Mouse (Mus musculus) liver, embryonic 12.5 days (tissue): ENCODE measurements at regions not wholly inside any gene's neighbourhood (a gene's known extent, or its start where the extent isn't known, plus 50 kb on each side); places are given as distances from the start of the nearest gene placed in this dataset.

Experiments used
- ATAC-seq: fragments of 200-750 bp; cut with Nextera tagmentation; 2 replicates; pipeline ENCODE4 v1.8.0; 2017; ENCODE audit warnings: moderate number of reproducible peaks, mild to moderate bottlenecking, moderate library complexity
- H3K27ac ChIP-seq: fragments of 300-500 bp; sonication (generic); 2 replicates; pipeline ENCODE4 v1.5.1; 2016; ENCODE audit warnings: mild to moderate bottlenecking
- H3K27me3 ChIP-seq: fragments of 300-500 bp; sonication (generic); replicated peaks from 2 replicates; pipeline ENCODE4 v1.6.1; 2016; ENCODE audit warnings: mild to moderate bottlenecking, moderate library complexity
- H3K36me3 ChIP-seq: fragments of 300-500 bp; sonication (generic); 2 replicates; pipeline ENCODE4 v1.6.1; 2016; ENCODE audit warnings: mild to moderate bottlenecking, moderate library complexity
- H3K4me1 ChIP-seq: fragments of 300-500 bp; sonication (generic); 2 replicates; pipeline ENCODE4 v1.6.1; 2016
- H3K4me2 ChIP-seq: fragments of 300-500 bp; sonication (generic); 2 replicates; pipeline ENCODE4 v1.6.1; 2016; ENCODE audit warnings: mild to moderate bottlenecking, moderate library complexity
- H3K4me3 ChIP-seq: fragments of 300-500 bp; sonication (generic); 2 replicates; pipeline ENCODE4 v1.5.1; 2016; ENCODE audit warnings: mild to moderate bottlenecking, moderate library complexity
- H3K9ac ChIP-seq: fragments of 300-500 bp; sonication (generic); 2 replicates; pipeline ENCODE4 v1.6.1; 2016; ENCODE audit warnings: mild to moderate bottlenecking, moderate library complexity
- H3K9me3 ChIP-seq: fragments of 300-500 bp; sonication (generic); replicated peaks from 2 replicates; pipeline ENCODE4 v1.6.1; 2016; ENCODE audit warnings: mild to moderate bottlenecking, moderate library complexity
- WGBS: fragments of 180-500 bp; shearing (Covaris S2); methylation state at CpG from one replicate; pipeline ENCODE4 v1.1.7; 2016; ENCODE audit not compliant: insufficient replicate concordance; 5-methylcytosine and 5-hydroxymethylcytosine counted together

GRCm38 (mm10) chr14:97170841-97171240 is 651.9 kb upstream of the Klhl1 start:
- ATAC-seq, result no peak
- H3K4me1 ChIP-seq, result no peaks in the 10 kb centered on the region
- H3K27ac ChIP-seq, result no peak overlapping the region
- H3K9ac ChIP-seq, result no peak overlapping the region
- H3K27me3 ChIP-seq, result no peaks in the 10 kb centered on the region
- no peaks in the 10 kb centered on the region for H3K9me3 ChIP-seq
- no peak overlapping the region for H3K4me2 ChIP-seq
- no peak overlapping the region for H3K4me3 ChIP-seq
- WGBS, result 57% methylated on average over 2 of the region's 2 CpGs
- no peaks in the 10 kb centered on the region for H3K36me3 ChIP-seq

- ATAC-seq, result no peak
- H3K4me3 ChIP-seq, result no peak overlapping the region
- no peak overlapping the region for H3K27ac ChIP-seq
- no peaks in the 10 kb centered on the region for H3K4me1 ChIP-seq
- no peaks in the 10 kb centered on the region for H3K36me3 ChIP-seq
- H3K27me3 ChIP-seq, result no peaks in the 10 kb centered on the region
- no peak overlapping the region for H3K9ac ChIP-seq
- 66% methylated on average over 2 of the region's 2 CpGs for WGBS
- H3K9me3 ChIP-seq, result no peaks in the 10 kb centered on the region
- no peak overlapping the region for H3K4me2 ChIP-seq
Measured at GRCm38 (mm10) chr14:97165793-97166192, 646.9 kb upstream of the Klhl1 start.

- Histone ChIP-seq H3K4me3 (no peak overlapping the region), H3K4me1 (no peaks in the 10 kb centered on the region), H3K4me2 (no peak overlapping the region), H3K27ac (no peak overlapping the region), H3K27me3 (no peaks in the 10 kb centered on the region), H3K9me3 (no peaks in the 10 kb centered on the region), H3K9ac (no peak overlapping the region), H3K36me3 (no peaks in the 10 kb centered on the region)
- no peak for ATAC-seq
- 78% methylated on average over 9 of the region's 9 CpGs for WGBS
Measured at GRCm38 (mm10) chr14:97148997-97149653, 630.2 kb upstream of the Klhl1 start.

GRCm38 (mm10) chr14:97115918-97116635 is 597.2 kb upstream of the Klhl1 start:
- H3K4me3 ChIP-seq, result no peak overlapping the region
- no peaks in the 10 kb centered on the region for H3K27me3 ChIP-seq
- H3K9me3 ChIP-seq, result no peaks in the 10 kb centered on the region
- H3K4me2 ChIP-seq, result no peak overlapping the region
- no peaks in the 10 kb centered on the region for H3K36me3 ChIP-seq
- ATAC-seq, result no peak
- no peak overlapping the region for H3K27ac ChIP-seq
- no peaks in the 10 kb centered on the region for H3K4me1 ChIP-seq
- H3K9ac ChIP-seq, result no peak overlapping the region
- WGBS, result 69% methylated on average over 8 of the region's 8 CpGs

GRCm38 (mm10) chr14:97101090-97101675 is 582.3 kb upstream of the Klhl1 start:
- H3K4me2 ChIP-seq, result no peak overlapping the region
- H3K9me3 ChIP-seq, result no peaks in the 10 kb centered on the region
- H3K4me1 ChIP-seq, result no peaks in the 10 kb centered on the region
- H3K27me3 ChIP-seq, result no peaks in the 10 kb centered on the region
- H3K4me3 ChIP-seq, result no peak overlapping the region
- H3K36me3 ChIP-seq, result no peaks in the 10 kb centered on the region
- no peak for ATAC-seq
- 68% methylated on average over 4 of the region's 4 CpGs for WGBS
- no peak overlapping the region for H3K27ac ChIP-seq
- no peak overlapping the region for H3K9ac ChIP-seq

- H3K36me3 ChIP-seq, result no peaks in the 10 kb centered on the region
- H3K9me3 ChIP-seq, result no peaks in the 10 kb centered on the region
- no peak overlapping the region for H3K27ac ChIP-seq
- H3K9ac ChIP-seq, result no peak overlapping the region
- ATAC-seq, result no peak
- H3K4me3 ChIP-seq, result no peak overlapping the region
- 73% methylated on average over 7 of the region's 7 CpGs for WGBS
- H3K4me2 ChIP-seq, result no peak overlapping the region
- no peaks in the 10 kb centered on the region for H3K4me1 ChIP-seq
- H3K27me3 ChIP-seq, result no peaks in the 10 kb centered on the region
Measured at GRCm38 (mm10) chr14:97093389-97093788, 574.5 kb upstream of the Klhl1 start.

- WGBS, result 83% methylated on average over 4 of the region's 4 CpGs
- no peak overlapping the region for H3K27ac ChIP-seq
- H3K4me3 ChIP-seq, result no peak overlapping the region
- ATAC-seq, result no peak
- H3K27me3 ChIP-seq, result no peaks in the 10 kb centered on the region
- no peak overlapping the region for H3K4me2 ChIP-seq
- H3K9me3 ChIP-seq, result no peaks in the 10 kb centered on the region
- no peak overlapping the region for H3K9ac ChIP-seq
- no peaks in the 10 kb centered on the region for H3K36me3 ChIP-seq
- no peaks in the 10 kb centered on the region for H3K4me1 ChIP-seq
Measured at GRCm38 (mm10) chr14:97088863-97089262, 570.0 kb upstream of the Klhl1 start.

- ATAC-seq, result no peak
- Histone ChIP-seq H3K4me2 (no peak overlapping the region), H3K4me1 (no peaks in the 10 kb centered on the region), H3K4me3 (no peak overlapping the region), H3K36me3 (no peaks in the 10 kb centered on the region), H3K27me3 (no peaks in the 10 kb centered on the region), H3K9ac (no peak overlapping the region), H3K27ac (no peak overlapping the region), H3K9me3 (no peaks in the 10 kb centered on the region)
- WGBS, result 72% methylated on average over 2 of the region's 2 CpGs
Measured at GRCm38 (mm10) chr14:97087346-97087745, 568.4 kb upstream of the Klhl1 start.

GRCm38 (mm10) chr14:97086363-97087309 is 567.7 kb upstream of the Klhl1 start:
- no peak for ATAC-seq
- no peak overlapping the region for H3K9ac ChIP-seq
- H3K27ac ChIP-seq, result no peak overlapping the region
- WGBS, result 71% methylated on average over 5 of the region's 5 CpGs
- no peak overlapping the region for H3K4me3 ChIP-seq
- H3K4me2 ChIP-seq, result no peak overlapping the region
- no peaks in the 10 kb centered on the region for H3K36me3 ChIP-seq
- H3K27me3 ChIP-seq, result no peaks in the 10 kb centered on the region
- H3K4me1 ChIP-seq, result no peaks in the 10 kb centered on the region
- no peaks in the 10 kb centered on the region for H3K9me3 ChIP-seq

GRCm38 (mm10) chr14:97074808-97075207 is 555.9 kb upstream of the Klhl1 start:
- no peaks in the 10 kb centered on the region for H3K27me3 ChIP-seq
- no peak overlapping the region for H3K27ac ChIP-seq
- H3K4me3 ChIP-seq, result no peak overlapping the region
- H3K9ac ChIP-seq, result no peak overlapping the region
- H3K36me3 ChIP-seq, result no peaks in the 10 kb centered on the region
- WGBS, result 68% methylated on average over 3 of the region's 3 CpGs
- no peaks in the 10 kb centered on the region for H3K9me3 ChIP-seq
- no peak overlapping the region for H3K4me2 ChIP-seq
- no peak for ATAC-seq
- no peaks in the 10 kb centered on the region for H3K4me1 ChIP-seq

- no peaks in the 10 kb centered on the region for H3K4me1 ChIP-seq
- WGBS, result 53% methylated on average over 3 of the region's 3 CpGs
- H3K9me3 ChIP-seq, result no peaks in the 10 kb centered on the region
- H3K27me3 ChIP-seq, result no peaks in the 10 kb centered on the region
- ATAC-seq, result no peak
- no peak overlapping the region for H3K4me3 ChIP-seq
- H3K36me3 ChIP-seq, result no peaks in the 10 kb centered on the region
- H3K4me2 ChIP-seq, result no peak overlapping the region
- no peak overlapping the region for H3K27ac ChIP-seq
- no peak overlapping the region for H3K9ac ChIP-seq
Measured at GRCm38 (mm10) chr14:97068770-97069169, 549.9 kb upstream of the Klhl1 start.

- Histone ChIP-seq H3K9me3 (no peaks in the 10 kb centered on the region), H3K36me3 (no peaks in the 10 kb centered on the region), H3K9ac (no peak overlapping the region), H3K4me1 (no peaks in the 10 kb centered on the region), H3K27ac (no peak overlapping the region), H3K4me2 (no peak overlapping the region), H3K27me3 (no peaks in the 10 kb centered on the region), H3K4me3 (no peak overlapping the region)
- 52% methylated on average over 5 of the region's 5 CpGs for WGBS
- ATAC-seq, result no peak
Measured at GRCm38 (mm10) chr14:97068313-97068712, 549.4 kb upstream of the Klhl1 start.
